Mouse (Mus musculus): ENCODE measurements around the gene Gm10570.
A peak's percentile ranks its signal among the peaks of the same experiment; 100 is the strongest.

GRCm38 (mm10) chr4:130292271-130292670 lies 16.2 kb downstream of the Gm10570 start:
- TF ChIP-seq CTCF (IDR thresholded peaks at IDR 0.05; ENCODE audit: insufficient read depth, low read depth, low read length) (peak; percentile 87), POLR2A (IDR thresholded peaks at IDR 0.05; ENCODE audit: insufficient read depth, low read depth, low read length) (no peak)

All from olfactory bulb, adult 2 months (tissue).